Mouse (Mus musculus): ENCODE data around the gene Tmem102. TPM values are rescaled to one million over a fixed set of nuclear protein-coding genes. Genes with fewer than 3 reads are reported as not detected.
A peak's percentile ranks its signal among the peaks of the same experiment; 100 is the strongest.

Tmem102 gene
- polyA plus RNA-seq, 1 experiment from 2014 or later: 10.0 TPM

- H3K4me2 ChIP-seq (replicated peaks): peak overlapping the region; percentile 18; the same call in 1 of the 2 replicates
- no peaks in the 10 kb centered on the region for H3K27me3 ChIP-seq
- 49% methylated on average over 3 of the region's 3 CpGs for WGBS
Observed at GRCm38 (mm10) chr11:69754701-69755100, 50.7 kb downstream of the Tmem102 start.

GRCm38 (mm10) chr11:69754233-69754632 is 51.2 kb downstream of the Tmem102 start:
- H3K4me1 ChIP-seq: peaks cover 30% of the 10 kb centered on the region
- no peaks in the 10 kb centered on the region for H3K9me3 ChIP-seq (replicated peaks)
- H3K27ac ChIP-seq (replicated peaks): no peak overlapping the region
- no peak for ATAC-seq (ENCODE audit: insufficient number of reproducible peaks, low FRiP score, low TSS enrichment, low read depth)
- H3K27me3 ChIP-seq: no peaks in the 10 kb centered on the region
- H3K4me3 ChIP-seq (replicated peaks): no peak overlapping the region
- WGBS: 82% methylated on average over 5 of the region's 5 CpGs
- no peak overlapping the region for H3K9ac ChIP-seq
- H3K36me3 ChIP-seq: no peaks in the 10 kb centered on the region
- no peak overlapping the region for H3K4me2 ChIP-seq (replicated peaks)

More at GRCm38 (mm10) chr11:69754701-69755100, 50.7 kb downstream of the Tmem102 start:
- no peak overlapping the region for H3K4me3 ChIP-seq (replicated peaks)
- ATAC-seq (ENCODE audit: insufficient number of reproducible peaks, low FRiP score, low TSS enrichment, low read depth): no peak
- no peaks in the 10 kb centered on the region for H3K9me3 ChIP-seq (replicated peaks)
- no peak overlapping the region for H3K9ac ChIP-seq
- H3K36me3 ChIP-seq: no peaks in the 10 kb centered on the region
- no peak overlapping the region for H3K27ac ChIP-seq (replicated peaks)
- peaks cover 34% of the 10 kb centered on the region for H3K4me1 ChIP-seq

Other genes starting within 250 kb of the Tmem102 start
- 29.0 and 31.5 TPM in 2 replicates for gene Efnb3, start 245.4 kb downstream of the Tmem102 start, polyA plus RNA-seq (2015; fragmentation: Nextera tagmentation; extraction: Ambion mirVana)
- 25.0 and 26.5 TPM in 2 replicates for gene Wrap53, start 225.4 kb downstream of the Tmem102 start, polyA plus RNA-seq (2015; fragmentation: Nextera tagmentation; extraction: Ambion mirVana)
- gene Trp53, start 225.3 kb downstream of the Tmem102 start, polyA plus RNA-seq (2015; fragmentation: Nextera tagmentation; extraction: Ambion mirVana): 134 and 141 TPM in 2 replicates
- gene Atp1b2, start 199.7 kb downstream of the Tmem102 start, polyA plus RNA-seq (2015; fragmentation: Nextera tagmentation; extraction: Ambion mirVana): 12.4 and 13.4 TPM in 2 replicates
- not detected in 2 replicates for gene Shbg, start 187.7 kb downstream of the Tmem102 start, polyA plus RNA-seq (2015; fragmentation: Nextera tagmentation; extraction: Ambion mirVana)
- 19.8 and 22.5 TPM in 2 replicates for gene Sat2, start 183.6 kb downstream of the Tmem102 start, polyA plus RNA-seq (2015; fragmentation: Nextera tagmentation; extraction: Ambion mirVana)
- gene Fxr2, start 172.6 kb downstream of the Tmem102 start, polyA plus RNA-seq (2015; fragmentation: Nextera tagmentation; extraction: Ambion mirVana): 33.4 and 34.2 TPM in 2 replicates
- gene Sox15, start 150.3 kb downstream of the Tmem102 start, polyA plus RNA-seq (2015; fragmentation: Nextera tagmentation; extraction: Ambion mirVana): 5.2 TPM in 2 replicates
- 66.5 and 67.3 TPM in 2 replicates for gene Mpdu1, start 143.0 kb downstream of the Tmem102 start, polyA plus RNA-seq (2015; fragmentation: Nextera tagmentation; extraction: Ambion mirVana)
- gene Cd68, start 139.5 kb downstream of the Tmem102 start, polyA plus RNA-seq (2015; fragmentation: Nextera tagmentation; extraction: Ambion mirVana): 26.3 and 28.3 TPM in 2 replicates
- gene Eif4a1, start 133.2 kb downstream of the Tmem102 start, polyA plus RNA-seq (2015; fragmentation: Nextera tagmentation; extraction: Ambion mirVana): 447 and 512 TPM in 2 replicates
- gene Senp3, start 123.5 kb downstream of the Tmem102 start, polyA plus RNA-seq (2015; fragmentation: Nextera tagmentation; extraction: Ambion mirVana): 83.7 and 90.5 TPM in 2 replicates
- 1.0 and 1.1 TPM in 2 replicates for gene Tnfsf13, start 119.8 kb downstream of the Tmem102 start, polyA plus RNA-seq (2015; fragmentation: Nextera tagmentation; extraction: Ambion mirVana)
- 11.9 and 13.3 TPM in 2 replicates for gene Tnfsf12, start 109.8 kb downstream of the Tmem102 start, polyA plus RNA-seq (2015; fragmentation: Nextera tagmentation; extraction: Ambion mirVana)
- gene Tnfsfm13, start 109.5 kb downstream of the Tmem102 start, polyA plus RNA-seq (2015; fragmentation: Nextera tagmentation; extraction: Ambion mirVana): 4.0 and 6.0 TPM in 2 replicates
- gene Polr2a, start 47.0 kb downstream of the Tmem102 start, polyA plus RNA-seq (2015; fragmentation: Nextera tagmentation; extraction: Ambion mirVana): 24.3 and 28.2 TPM in 2 replicates
- gene Slc35g3, start 43.7 kb downstream of the Tmem102 start, polyA plus RNA-seq (2015; fragmentation: Nextera tagmentation; extraction: Ambion mirVana): 0.15 and 0.18 TPM in 2 replicates
- gene Zbtb4, start 39.7 kb downstream of the Tmem102 start, polyA plus RNA-seq (2015; fragmentation: Nextera tagmentation; extraction: Ambion mirVana): 5.7 and 6.1 TPM in 2 replicates
- 29.3 and 38.6 TPM in 2 replicates for gene Chrnb1, start 9.7 kb downstream of the Tmem102 start, polyA plus RNA-seq (2015; fragmentation: Nextera tagmentation; extraction: Ambion mirVana)
- gene Fgf11, start 3.8 kb downstream of the Tmem102 start, polyA plus RNA-seq (2015; fragmentation: Nextera tagmentation; extraction: Ambion mirVana): 4.1 and 4.4 TPM in 2 replicates
- not detected in 2 replicates for gene Gm39566, start 9.7 kb upstream of the Tmem102 start, polyA plus RNA-seq (2015; fragmentation: Nextera tagmentation; extraction: Ambion mirVana)
- not detected in 2 replicates for gene Spem2, start 12.8 kb upstream of the Tmem102 start, polyA plus RNA-seq (2015; fragmentation: Nextera tagmentation; extraction: Ambion mirVana)
- 0.16 and 0.38 TPM in 2 replicates for gene Spem1, start 16.6 kb upstream of the Tmem102 start, polyA plus RNA-seq (2015; fragmentation: Nextera tagmentation; extraction: Ambion mirVana)
- 10.6 and 11.6 TPM in 2 replicates for gene Nlgn2, start 32.2 kb upstream of the Tmem102 start, polyA plus RNA-seq (2015; fragmentation: Nextera tagmentation; extraction: Ambion mirVana)
- gene Tmem256, start 32.9 kb upstream of the Tmem102 start, polyA plus RNA-seq (2015; fragmentation: Nextera tagmentation; extraction: Ambion mirVana): 388 and 399 TPM in 2 replicates
- gene Plscr3, start 40.8 kb upstream of the Tmem102 start, polyA plus RNA-seq (2015; fragmentation: Nextera tagmentation; extraction: Ambion mirVana): 126 and 148 TPM in 2 replicates
- 6.9 TPM in 2 replicates for gene Tnk1, start 53.1 kb upstream of the Tmem102 start, polyA plus RNA-seq (2015; fragmentation: Nextera tagmentation; extraction: Ambion mirVana)
- gene Tmem95, start 72.4 kb upstream of the Tmem102 start, polyA plus RNA-seq (2015; fragmentation: Nextera tagmentation; extraction: Ambion mirVana): 0.35 and 0.47 TPM in 2 replicates
- gene Kctd11, start 75.8 kb upstream of the Tmem102 start, polyA plus RNA-seq (2015; fragmentation: Nextera tagmentation; extraction: Ambion mirVana): 13.8 and 18.1 TPM in 2 replicates
- 1.8 and 2.3 TPM in 2 replicates for gene Acap1, start 89.9 kb upstream of the Tmem102 start, polyA plus RNA-seq (2015; fragmentation: Nextera tagmentation; extraction: Ambion mirVana)
- gene 2810408A11Rik, start 95.4 kb upstream of the Tmem102 start, polyA plus RNA-seq (2015; fragmentation: Nextera tagmentation; extraction: Ambion mirVana): 8.7 and 9.4 TPM in 2 replicates
- 7.8 and 8.5 TPM in 2 replicates for gene Neurl4, start 95.4 kb upstream of the Tmem102 start, polyA plus RNA-seq (2015; fragmentation: Nextera tagmentation; extraction: Ambion mirVana)
- 84.5 and 85.1 TPM in 2 replicates for gene Gps2, start 108.3 kb upstream of the Tmem102 start, polyA plus RNA-seq (2015; fragmentation: Nextera tagmentation; extraction: Ambion mirVana)
- gene Eif5a, start 116.3 kb upstream of the Tmem102 start, polyA plus RNA-seq (2015; fragmentation: Nextera tagmentation; extraction: Ambion mirVana): 1,531 and 1,570 TPM in 2 replicates
- 2.7 and 6.2 TPM in 2 replicates for gene Ybx2, start 130.2 kb upstream of the Tmem102 start, polyA plus RNA-seq (2015; fragmentation: Nextera tagmentation; extraction: Ambion mirVana)
- 21.1 and 21.7 TPM in 2 replicates for gene Slc2a4, start 142.6 kb upstream of the Tmem102 start, polyA plus RNA-seq (2015; fragmentation: Nextera tagmentation; extraction: Ambion mirVana)
- gene Cldn7, start 159.2 kb upstream of the Tmem102 start, polyA plus RNA-seq (2015; fragmentation: Nextera tagmentation; extraction: Ambion mirVana): 37.5 and 57.4 TPM in 2 replicates
- 31.6 and 34.9 TPM in 2 replicates for gene Ctdnep1, start 175.5 kb upstream of the Tmem102 start, polyA plus RNA-seq (2015; fragmentation: Nextera tagmentation; extraction: Ambion mirVana)
- 112 and 113 TPM in 2 replicates for gene Elp5, start 176.9 kb upstream of the Tmem102 start, polyA plus RNA-seq (2015; fragmentation: Nextera tagmentation; extraction: Ambion mirVana)
- gene Gabarap, start 185.5 kb upstream of the Tmem102 start, polyA plus RNA-seq (2015; fragmentation: Nextera tagmentation; extraction: Ambion mirVana): 543 and 559 TPM in 2 replicates
- 77.8 and 83.0 TPM in 2 replicates for gene Phf23, start 190.2 kb upstream of the Tmem102 start, polyA plus RNA-seq (2015; fragmentation: Nextera tagmentation; extraction: Ambion mirVana)
- gene Dvl2, start 195.0 kb upstream of the Tmem102 start, polyA plus RNA-seq (2015; fragmentation: Nextera tagmentation; extraction: Ambion mirVana): 47.3 and 52.3 TPM in 2 replicates
- 95.6 and 97.7 TPM in 2 replicates for gene Acadvl, start 209.8 kb upstream of the Tmem102 start, polyA plus RNA-seq (2015; fragmentation: Nextera tagmentation; extraction: Ambion mirVana)
- gene Dlg4, start 211.3 kb upstream of the Tmem102 start, polyA plus RNA-seq (2015; fragmentation: Nextera tagmentation; extraction: Ambion mirVana): 11.4 and 14.4 TPM in 2 replicates
- gene Asgr1, start 248.5 kb upstream of the Tmem102 start, polyA plus RNA-seq (2015; fragmentation: Nextera tagmentation; extraction: Ambion mirVana): 0.24 and 0.27 TPM in 2 replicates

All from embryonic facial prominence, embryonic 15.5 days (tissue).